Mouse (Mus musculus) heart, adult 2 months (tissue): Measurements from ENCODE around the gene Gcg. TPM values are rescaled to one million over a fixed set of nuclear protein-coding genes. Genes with fewer than 3 reads are reported as not detected.

Source experiments
- DNase-seq, 2 experiments: peaks; one replicate each; pipeline ENCODE4 v3.0.0; 2021
- H3K27ac ChIP-seq: fragments of 200-600 bp; 2 replicates; pipeline ENCODE4 v1.8.1; 2022
- H3K27me3 ChIP-seq: fragments of 200-500 bp; 2 replicates; pipeline ENCODE4 v1.6.1; 2012; ENCODE audit warnings: mild to moderate bottlenecking, low read length, inconsistent platforms, mixed read lengths; ENCODE audit not compliant: control insufficient read depth, insufficient read depth
- H3K36me3 ChIP-seq: fragments of 200-500 bp; 2 replicates; pipeline ENCODE4 v1.6.1; 2012; ENCODE audit warnings: low read length, inconsistent platforms; ENCODE audit not compliant: control insufficient read depth, insufficient read depth
- H3K4me1 ChIP-seq: fragments of 200-500 bp; 2 replicates; pipeline ENCODE4 v1.6.1; 2011; ENCODE audit warnings: low read length; ENCODE audit not compliant: control insufficient read depth, insufficient read depth
- H3K4me3 ChIP-seq: fragments of 200-600 bp; 2 replicates; pipeline ENCODE4 v1.8.1; 2022
- H3K79me2 ChIP-seq: fragments of 200-500 bp; replicated peaks from 2 replicates; pipeline ENCODE4 v1.6.1; 2012; ENCODE audit warnings: mild to moderate bottlenecking, inconsistent platforms, low read length, moderate library complexity, mixed read lengths; ENCODE audit not compliant: control insufficient read depth, insufficient read depth
- H3K9ac ChIP-seq: fragments of 200-500 bp; 2 replicates; pipeline ENCODE4 v1.6.1; 2012; ENCODE audit warnings: low read depth, mild to moderate bottlenecking, control low read depth, inconsistent platforms, low read length, mixed read lengths
- CTCF ChIP-seq: fragments of 200-600 bp; IDR thresholded peaks from 2 replicates; pipeline ENCODE4 v1.8.1; 2022; ENCODE audit warnings: antibody characterized with exemption, mild to moderate bottlenecking, moderate library complexity
- EP300 ChIP-seq: fragments of 200-500 bp; IDR thresholded peaks from 2 replicates; pipeline ENCODE4 v1.6.1; 2011; ENCODE audit warnings: low read depth, low read length, control low read depth; ENCODE audit not compliant: insufficient read depth
- POLR2A ChIP-seq: fragments of 200-500 bp; IDR thresholded peaks from 2 replicates; pipeline ENCODE4 v1.6.1; 2011; ENCODE audit warnings: mild to moderate bottlenecking, low read depth, low read length, control low read depth; ENCODE audit not compliant: insufficient read depth
- WGBS: fragments of 180-500 bp; shearing (Covaris S2); methylation state at CpG from one replicate; pipeline ENCODE4 v1.1.7; 2018; 5-methylcytosine and 5-hydroxymethylcytosine counted together
- intact Hi-C: fragments of 180-260 bp; cut with DNase I; formaldehyde crosslinking; loops from one replicate; pipeline ENCODE4 v1.15.1; 2025
- polyA plus RNA-seq: library from polyadenylated mRNA; depleted of rRNA; stranded (reverse); fragments of >200 nt; gene quantifications from 2 replicates; pipeline ENCODE4 v1.2.3, GENCODE M21; 2012; rRNA removed
- total RNA-seq, 2 experiments: library from RNA; stranded (reverse); gene quantifications; 2 replicates each; pipeline ENCODE4 v1.2.3; 2021

Gcg gene
- total and polyA plus RNA-seq, 3 experiments: not detected

- Histone ChIP-seq H3K4me3 (no peak overlapping the region), H3K36me3 (no peaks in the 10 kb centered on the region), H3K27me3 (no peaks in the 10 kb centered on the region), H3K79me2 (no peaks in the 10 kb centered on the region), H3K27ac (no peak overlapping the region), H3K4me1 (no peaks in the 10 kb centered on the region), H3K9ac (no peak overlapping the region)
- TF ChIP-seq POLR2A (no peak), CTCF (no peak), EP300 (no peak)
- intact Hi-C loops: no loop called here
- WGBS: 81% methylated on average over 8 of the region's 8 CpGs
- no peak for DNase-seq
These were observed 52.1 kb downstream of the Gcg start for GRCm38 (mm10) chr2:62431245-62431795.

- peaks cover 2% of the 10 kb centered on the region; the same call in 1 of the 2 replicates for H3K4me1 ChIP-seq
- no peak overlapping the region for H3K9ac ChIP-seq
- H3K27me3 ChIP-seq: no peaks in the 10 kb centered on the region
- H3K27ac ChIP-seq: no peak overlapping the region
- DNase-seq: peak; percentile 30 to 64
- no peak for TF ChIP-seq CTCF
- no peak for TF ChIP-seq POLR2A
- no peak for TF ChIP-seq EP300
- H3K4me3 ChIP-seq: no peak overlapping the region
- intact Hi-C loops: no loop called here
- no peaks in the 10 kb centered on the region for H3K36me3 ChIP-seq
- 59% methylated on average over 3 of the region's 3 CpGs for WGBS
- H3K79me2 ChIP-seq: no peaks in the 10 kb centered on the region
These were observed 57.5 kb downstream of the Gcg start for GRCm38 (mm10) chr2:62425941-62426340.

Other genes starting within 250 kb of the Gcg start
- 1 to 10 TPM; 4.1 to 4.2 TPM for gene Dpp4, start 71.4 kb downstream of the Gcg start, total RNA-seq
- gene Dpp4, start 71.4 kb downstream of the Gcg start, polyA plus RNA-seq: 2.4 and 4.5 TPM in 2 replicates
- 1 to 10 TPM; 3.8 to 5.0 TPM for gene Fap, start 90.4 kb upstream of the Gcg start, total RNA-seq
- 1.4 and 4.8 TPM in 2 replicates for gene Fap, start 90.4 kb upstream of the Gcg start, polyA plus RNA-seq
- 1 to 10 TPM; 5.8 to 8.0 TPM for gene Ifih1, start 162.6 kb upstream of the Gcg start, total RNA-seq
- 2.5 and 2.9 TPM in 2 replicates for gene Ifih1, start 162.6 kb upstream of the Gcg start, polyA plus RNA-seq
- gene Gca, start 180.6 kb upstream of the Gcg start, total RNA-seq: 10 to 100 TPM; 22.8 to 26.2 TPM
- 12.9 and 17.8 TPM in 2 replicates for gene Gca, start 180.6 kb upstream of the Gcg start, polyA plus RNA-seq